ENCODE assay signal across 9 mouse cellular contexts in the genomic region with DNA sequence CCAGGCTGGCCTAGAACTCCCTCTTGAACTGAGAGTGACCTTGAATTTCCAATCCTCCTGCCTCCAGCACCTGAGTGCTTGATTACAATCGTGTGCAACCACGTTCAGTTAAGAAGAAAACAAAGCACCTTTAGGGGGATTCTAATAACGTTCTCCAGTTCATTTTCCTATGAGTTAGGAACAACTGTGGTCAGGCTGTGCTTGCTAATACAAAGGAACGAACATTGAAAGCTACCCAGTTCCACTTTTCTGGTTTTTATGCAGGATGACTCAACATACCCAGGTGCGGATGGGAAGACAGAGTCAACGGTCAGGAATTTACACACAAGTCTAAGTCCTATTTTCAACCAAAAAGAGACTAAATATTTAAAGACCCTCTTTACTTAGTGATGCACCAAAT. TPM values are rescaled to one million over a fixed set of nuclear protein-coding genes. Genes with fewer than 3 reads are reported as not detected.
DNase-seq lines count a peak whose midpoint lies in the region; ATAC-seq and TF ChIP-seq lines count a peak whose summit lies in the region.
"Had no signal": no experiment of that assay in that cellular context is flagged by ENCODE, and none has a peak within 500 bp of the region (broad histone marks: within the 10 kb centered on the region; RNA-seq: fewer than 3 reads in every experiment).

No protein-coding gene starts in this region.

- no peak for TF ChIP-seq EP300 in heart, postnatal 0 days (IDR thresholded peaks at IDR 0.05; ENCODE audit: low read depth)
- peak; percentile 75 for TF ChIP-seq EP300 in CH12.LX (IDR thresholded peaks at IDR 0.05; ENCODE audit: low read length)

- H3K9ac ChIP-seq in heart, postnatal 0 days (replicated peaks; ENCODE audit: low read depth, low read length), result no peak overlapping the region
- H3K9ac ChIP-seq in heart, embryonic 11.5 days (ENCODE audit: low read depth, low read length), result no peak overlapping the region
- peak overlapping the region; percentile 77 for H3K9ac ChIP-seq in CH12.LX (ENCODE audit: insufficient read depth, low read depth)
- no peak overlapping the region for H3K9ac ChIP-seq in midbrain, embryonic 11.5 days (ENCODE audit: low read length)

- no peak overlapping the region for H3K27ac ChIP-seq in heart, postnatal 0 days (ENCODE audit: low read depth)
- H3K27ac ChIP-seq in heart, embryonic 11.5 days (ENCODE audit: low read depth, low read length), result no peak overlapping the region
- H3K27ac ChIP-seq in CH12.LX (ENCODE audit: insufficient read depth, low read depth), result no peak overlapping the region
- peak overlapping the region; percentile 93 for H3K27ac ChIP-seq in hindbrain, embryonic 10.5 days
- H3K27ac ChIP-seq in midbrain, embryonic 11.5 days (ENCODE audit: low read depth, low read length), result no peak overlapping the region

- no peak for TF ChIP-seq RAD21 in CH12.LX (IDR thresholded peaks at IDR 0.05; ENCODE audit: low read depth, low read length)

- H3K36me3 ChIP-seq in heart, postnatal 0 days (replicated peaks; ENCODE audit: control insufficient read depth, insufficient read depth, low read length), result peaks cover 18% of the 10 kb centered on the region
- H3K36me3 ChIP-seq in heart, embryonic 11.5 days (ENCODE audit: control insufficient read depth, insufficient read depth, low read length), result 0 out of 2 replicates have a peak, but pooled peaks cover 5% of the 10 kb centered on the region
- peaks cover 12 to 25% of the 10 kb centered on the region in 2 experiments for H3K36me3 ChIP-seq in CH12.LX (replicated peaks in 1 of 2; ENCODE audit: control insufficient read depth in 1 of 2, insufficient read depth in 1 of 2, low read length in 1 of 2)
- H3K36me3 ChIP-seq in hindbrain, embryonic 10.5 days, result peaks cover 28% of the 10 kb centered on the region
- H3K36me3 ChIP-seq in midbrain, embryonic 11.5 days (ENCODE audit: control insufficient read depth, insufficient read depth, low read length), result no peaks in the 10 kb centered on the region; the same call in 1 of the 2 replicates

- no peaks in the 10 kb centered on the region for H3K27me3 ChIP-seq in heart, postnatal 0 days (ENCODE audit: control insufficient read depth, insufficient read depth, low read length)
- H3K27me3 ChIP-seq in heart, embryonic 11.5 days (ENCODE audit: control insufficient read depth, insufficient read depth, low read length), result no peaks in the 10 kb centered on the region
- H3K27me3 ChIP-seq in CH12.LX (replicated peaks), result peaks cover 3% of the 10 kb centered on the region
- H3K27me3 ChIP-seq in hindbrain, embryonic 10.5 days (ENCODE audit: insufficient read depth, poor library complexity, severe bottlenecking), result no peaks in the 10 kb centered on the region
- H3K27me3 ChIP-seq in midbrain, embryonic 11.5 days (ENCODE audit: control insufficient read depth, insufficient read depth, low read length), result no peaks in the 10 kb centered on the region

- 80% methylated on average over 6 of the region's 6 CpGs for WGBS in heart, postnatal 0 days
- WGBS in heart, embryonic 11.5 days (ENCODE audit: insufficient replicate concordance), result 75% methylated on average over 6 of the region's 6 CpGs
- WGBS in hindbrain, embryonic 10.5 days, result 80% methylated on average over 6 of the region's 6 CpGs
- 83% methylated on average over 6 of the region's 6 CpGs for WGBS in midbrain, embryonic 11.5 days

- H3K4me3 ChIP-seq in heart, postnatal 0 days (ENCODE audit: low read depth, low read length), result no peak overlapping the region
- H3K4me3 ChIP-seq in heart, embryonic 11.5 days (ENCODE audit: low read depth, low read length), result no peak overlapping the region
- H3K4me3 ChIP-seq in CH12.LX (replicated peaks in 1 of 3; ENCODE audit: low read depth in 2 of 3, low read length in 2 of 3, poor library complexity in 1 of 3), result peak overlapping the region in 2 of 3 experiments; percentile 57 to 87
- H3K4me3 ChIP-seq in hindbrain, embryonic 10.5 days, result peak overlapping the region; percentile 65
- H3K4me3 ChIP-seq in midbrain, embryonic 11.5 days (ENCODE audit: low read depth, low read length), result no peak overlapping the region

- dilution Hi-C loops in CH12.LX (cut with MboI; ENCODE audit: extremely low pct_ligation_motif_present, extremely low pct_unique_long_range_greater_than_20kb, low sequenced_read_pairs), result no loop called here

- no peaks in the 10 kb centered on the region for H3K9me3 ChIP-seq in heart, postnatal 0 days (replicated peaks; ENCODE audit: control insufficient read depth, low read length)
- no peaks in the 10 kb centered on the region for H3K9me3 ChIP-seq in heart, embryonic 11.5 days (replicated peaks; ENCODE audit: control insufficient read depth, low read length)
- H3K9me3 ChIP-seq in CH12.LX (replicated peaks; ENCODE audit: low read length), result no peaks in the 10 kb centered on the region
- H3K9me3 ChIP-seq in hindbrain, embryonic 10.5 days, result 0 out of 2 replicates have a peak, but pooled peaks cover 2% of the 10 kb centered on the region
- H3K9me3 ChIP-seq in midbrain, embryonic 11.5 days (ENCODE audit: control insufficient read depth, low read length), result no peaks in the 10 kb centered on the region

- H3K4me1 ChIP-seq in heart, postnatal 0 days (ENCODE audit: control insufficient read depth, insufficient read depth), result 0 out of 2 replicates have a peak, but pooled peaks cover 4% of the 10 kb centered on the region
- no peaks in the 10 kb centered on the region for H3K4me1 ChIP-seq in heart, embryonic 11.5 days (ENCODE audit: control insufficient read depth, insufficient read depth, low read length)
- H3K4me1 ChIP-seq in CH12.LX (ENCODE audit: control insufficient read depth in 1 of 2, insufficient read depth in 2 of 2), result peaks cover 0 to 23% of the 10 kb centered on the region in 2 experiments; a peak in 2 of 4 replicates
- peaks cover 10% of the 10 kb centered on the region for H3K4me1 ChIP-seq in hindbrain, embryonic 10.5 days (replicated peaks)
- H3K4me1 ChIP-seq in midbrain, embryonic 11.5 days (ENCODE audit: control insufficient read depth, insufficient read depth, low read length), result peaks cover 5% of the 10 kb centered on the region

- TF ChIP-seq POLR2A in CH12.LX (IDR thresholded peaks at IDR 0.05; ENCODE audit: low read depth, low read length), result no peak

- DNase-seq in heart, postnatal 0 days (ENCODE audit: low spot score), result no peak
- peak; percentile 67 for DNase-seq in CH12.LX (ENCODE audit: extremely low read depth)
- no peak for DNase-seq in hindbrain, embryonic 10.5 days (ENCODE audit: low spot score)
- peak; percentile 81 for DNase-seq in midbrain, embryonic 11.5 days (ENCODE audit: low spot score, missing footprints)
- no peak for DNase-seq in spleen, postnatal 36 days (ENCODE audit: low spot score in 2 of 2)
- DNase-seq in adrenal gland, adult 2 months, result no peak
- DNase-seq in cerebellum, postnatal 25 days, result no peak
- DNase-seq: lung, postnatal 36 days had no signal

- H3K79me2 ChIP-seq in CH12.LX (replicated peaks; ENCODE audit: control insufficient read depth, extremely low read depth, insufficient read depth, poor library complexity, severe bottlenecking), result no peaks in the 10 kb centered on the region

- in situ Hi-C loops in CH12.LX (cut with MboI; ENCODE audit: low pct_ligation_motif_present, low pct_unique_long_range_greater_than_20kb, low sequenced_read_pairs), result no loop called here

- H3K4me2 ChIP-seq in heart, postnatal 0 days (ENCODE audit: low read depth, low read length), result peak overlapping the region; percentile 76; the same call in 1 of the 2 replicates
- no peak overlapping the region; the same call in 1 of the 2 replicates for H3K4me2 ChIP-seq in heart, embryonic 11.5 days
- peak overlapping the region; percentile 69; the same call in 1 of the 2 replicates for H3K4me2 ChIP-seq in CH12.LX (ENCODE audit: insufficient read depth, low read depth, poor library complexity, severe bottlenecking)
- H3K4me2 ChIP-seq in midbrain, embryonic 11.5 days, result peak overlapping the region; percentile 46; the same call in 1 of the 2 replicates

- no peak for TF ChIP-seq CTCF in heart, postnatal 0 days (IDR thresholded peaks at IDR 0.05; ENCODE audit: low read depth)
- no peak for TF ChIP-seq CTCF in CH12.LX (conservative IDR thresholded peaks at IDR 0.05 in 1 of 2, IDR thresholded peaks at IDR 0.05 in 1 of 2; ENCODE audit: low read depth in 2 of 2, low read length in 2 of 2)

- no peak for ATAC-seq in heart, postnatal 0 days (ENCODE audit: insufficient read depth, low read depth)
- no peak for ATAC-seq in heart, embryonic 11.5 days (replicated peaks; ENCODE audit: insufficient number of reproducible peaks, low FRiP score, low TSS enrichment)
- ATAC-seq in midbrain, embryonic 11.5 days (ENCODE audit: low FRiP score), result no peak

RNA-seq across cellular contexts. Expression of a gene that starts 0.9 kb away (rescaled TPM):
- not detected in 2 replicates for total RNA-seq in heart, postnatal 0 days (2014; rRNA removed; ENCODE audit: low replicate concordance)
- 0.11 and 0.12 TPM in 2 replicates for polyA plus RNA-seq in heart, postnatal 0 days (2015; fragmentation: Nextera tagmentation; extraction: Ambion mirVana)
- polyA plus RNA-seq in heart, embryonic 11.5 days (2014; fragmentation: Nextera tagmentation; extraction: Ambion mirVana), result not detected in 2 replicates
- total RNA-seq in CH12.LX (2012; rRNA removed) (0.08 and 0.21 TPM in 2 replicates), CH12.LX (2014; rRNA removed) (0.08 TPM in 1 of 2 replicates, not detected in the other)
- polyA plus RNA-seq in CH12.LX (2012; ENCODE audit: insufficient read length, low read depth), result 0.56 and 0.61 TPM in 2 replicates
- polyA plus RNA-seq in hindbrain, embryonic 10.5 days (2016; fragmentation: Nextera tagmentation; extraction: Ambion mirVana), result 1.2 and 1.8 TPM in 2 replicates
- polyA plus RNA-seq in midbrain, embryonic 11.5 days (2014; fragmentation: Nextera tagmentation; extraction: Ambion mirVana), result 0.57 and 0.64 TPM in 2 replicates
- total RNA-seq in adrenal gland, adult 2 months (2021), result under 1 TPM; 0.55 to 0.93 TPM
- polyA plus RNA-seq in adrenal gland, adult 2 months (2012; rRNA removed), result 0.08 and 0.32 TPM in 2 replicates

RNA-seq across cellular contexts. Expression of a gene that starts 1.1 kb away (rescaled TPM):
- total RNA-seq in heart, postnatal 0 days (2014; rRNA removed; ENCODE audit: low replicate concordance), result 10.4 and 14.8 TPM in 2 replicates
- 9.8 and 16.5 TPM in 2 replicates for polyA plus RNA-seq in heart, postnatal 0 days (2015; fragmentation: Nextera tagmentation; extraction: Ambion mirVana)
- 11.9 and 12.2 TPM in 2 replicates for polyA plus RNA-seq in heart, embryonic 11.5 days (2014; fragmentation: Nextera tagmentation; extraction: Ambion mirVana)
- 4.7 and 4.8 TPM in 2 replicates for total RNA-seq in CH12.LX (2012; rRNA removed)
- total RNA-seq in CH12.LX (2014; rRNA removed), result 2.3 and 2.8 TPM in 2 replicates
- 5.5 and 6.6 TPM in 2 replicates for polyA plus RNA-seq in CH12.LX (2012; ENCODE audit: insufficient read length, low read depth)
- 19.9 and 23.4 TPM in 2 replicates for polyA plus RNA-seq in hindbrain, embryonic 10.5 days (2016; fragmentation: Nextera tagmentation; extraction: Ambion mirVana)
- polyA plus RNA-seq in midbrain, embryonic 11.5 days (2014; fragmentation: Nextera tagmentation; extraction: Ambion mirVana), result 20.1 and 21.4 TPM in 2 replicates
- total RNA-seq in adrenal gland, adult 2 months (2021), result 1 to 10 TPM; 3.9 to 9.4 TPM
- 2.7 and 3.9 TPM in 2 replicates for polyA plus RNA-seq in adrenal gland, adult 2 months (2012; rRNA removed)

RNA-seq across cellular contexts. Expression of a gene that starts 20.5 kb away (rescaled TPM):
- total RNA-seq in heart, postnatal 0 days (2014; rRNA removed; ENCODE audit: low replicate concordance), result 9.8 and 11.2 TPM in 2 replicates
- 3.0 and 3.2 TPM in 2 replicates for polyA plus RNA-seq in heart, postnatal 0 days (2015; fragmentation: Nextera tagmentation; extraction: Ambion mirVana)
- 2.9 and 3.0 TPM in 2 replicates for polyA plus RNA-seq in heart, embryonic 11.5 days (2014; fragmentation: Nextera tagmentation; extraction: Ambion mirVana)
- total RNA-seq in CH12.LX (2012; rRNA removed), result 9.5 and 10.9 TPM in 2 replicates
- 3.3 and 4.5 TPM in 2 replicates for total RNA-seq in CH12.LX (2014; rRNA removed)
- 4.0 and 4.6 TPM in 2 replicates for polyA plus RNA-seq in CH12.LX (2012; ENCODE audit: insufficient read length, low read depth)
- polyA plus RNA-seq in hindbrain, embryonic 10.5 days (2016; fragmentation: Nextera tagmentation; extraction: Ambion mirVana), result 5.4 and 6.8 TPM in 2 replicates
- polyA plus RNA-seq in midbrain, embryonic 11.5 days (2014; fragmentation: Nextera tagmentation; extraction: Ambion mirVana), result 3.2 and 3.5 TPM in 2 replicates
- 10 to 100 TPM in 1 of 2 experiments, 1 to 10 TPM in 1; 3.1 to 13.5 TPM for total RNA-seq in adrenal gland, adult 2 months (2021)
- polyA plus RNA-seq in adrenal gland, adult 2 months (2012; rRNA removed), result 13.9 and 19.3 TPM in 2 replicates

RNA-seq across cellular contexts. Expression of a gene that starts 30.3 kb away (rescaled TPM):
- 6.3 and 8.9 TPM in 2 replicates for total RNA-seq in heart, postnatal 0 days (2014; rRNA removed; ENCODE audit: low replicate concordance)
- 2.9 TPM in 2 replicates for polyA plus RNA-seq in heart, postnatal 0 days (2015; fragmentation: Nextera tagmentation; extraction: Ambion mirVana)
- 0.13 and 0.23 TPM in 2 replicates for polyA plus RNA-seq in heart, embryonic 11.5 days (2014; fragmentation: Nextera tagmentation; extraction: Ambion mirVana)
- total RNA-seq in CH12.LX (2012; rRNA removed) (not detected in 2 replicates), CH12.LX (2014; rRNA removed) (not detected in 2 replicates)
- not detected in 2 replicates for polyA plus RNA-seq in CH12.LX (2012; ENCODE audit: insufficient read length, low read depth)
- polyA plus RNA-seq in hindbrain, embryonic 10.5 days (2016; fragmentation: Nextera tagmentation; extraction: Ambion mirVana), result 1.0 and 2.5 TPM in 2 replicates
- polyA plus RNA-seq in midbrain, embryonic 11.5 days (2014; fragmentation: Nextera tagmentation; extraction: Ambion mirVana), result 1.5 and 1.6 TPM in 2 replicates
- 1 to 10 TPM; 2.2 to 3.7 TPM for total RNA-seq in adrenal gland, adult 2 months (2021)
- 1.9 and 2.2 TPM in 2 replicates for polyA plus RNA-seq in adrenal gland, adult 2 months (2012; rRNA removed)

RNA-seq across cellular contexts. Expression of a gene that starts 38.0 kb away (rescaled TPM):
- total RNA-seq in heart, postnatal 0 days (2014; rRNA removed; ENCODE audit: low replicate concordance), result 110 and 113 TPM in 2 replicates
- polyA plus RNA-seq in heart, postnatal 0 days (2015; fragmentation: Nextera tagmentation; extraction: Ambion mirVana), result 67.2 and 67.4 TPM in 2 replicates
- polyA plus RNA-seq in heart, embryonic 11.5 days (2014; fragmentation: Nextera tagmentation; extraction: Ambion mirVana), result 71.2 and 72.5 TPM in 2 replicates
- 4.7 and 8.6 TPM in 2 replicates for total RNA-seq in CH12.LX (2012; rRNA removed)
- total RNA-seq in CH12.LX (2014; rRNA removed), result 1.2 and 1.3 TPM in 2 replicates
- polyA plus RNA-seq in CH12.LX (2012; ENCODE audit: insufficient read length, low read depth), result 2.5 and 2.7 TPM in 2 replicates
- polyA plus RNA-seq in hindbrain, embryonic 10.5 days (2016; fragmentation: Nextera tagmentation; extraction: Ambion mirVana), result 31.6 and 34.7 TPM in 2 replicates
- 28.4 and 30.9 TPM in 2 replicates for polyA plus RNA-seq in midbrain, embryonic 11.5 days (2014; fragmentation: Nextera tagmentation; extraction: Ambion mirVana)
- 100 to 1,000 TPM; 141 TPM for total RNA-seq in adrenal gland, adult 2 months (2021)
- polyA plus RNA-seq in adrenal gland, adult 2 months (2012; rRNA removed), result 147 and 160 TPM in 2 replicates

Comparison
In these comparisons a context has a peak if more than half of its experiments do, and no peak if none do; other contexts are left out.
1. DNase-seq: peak in CH12.LX (single experiment) and midbrain, embryonic 11.5 days (single experiment); none in heart, postnatal 0 days (single experiment), hindbrain, embryonic 10.5 days (single experiment), spleen, postnatal 36 days (0 of 2), adrenal gland, adult 2 months (single experiment) and cerebellum, postnatal 25 days (0 of 2).
2. H3K4me3 ChIP-seq: peak in CH12.LX (2 of 3) and hindbrain, embryonic 10.5 days (single experiment); none in heart, postnatal 0 days (single experiment), heart, embryonic 11.5 days (single experiment) and midbrain, embryonic 11.5 days (single experiment).